Mouse (Mus musculus): ENCODE results near the gene Tcap.

Gene Tcap

GRCm38 (mm10) chr11:98348083-98348961 lies 35.3 kb upstream of the Tcap start, which contains the start of gene Ppp1r1b:
Gene Ppp1r1b (plus strand): TSS chr11:98348404.
- POLR2A ChIA-PET: interaction anchor here (0.5 to 3.5 kb wide), 18 partner anchors 10 to 281 kb away, joined by 3 to 28 read pairs (median 4); partner anchors contain the start of genes Erbb2 (in 3 of the 4), Stard3 (in 3 of the 4), Mien1 (in 1 of the 4) and Ormdl3 (in 1 of the 4)
- CTCF ChIA-PET: interaction anchor here (0.5 to 2.2 kb wide), 21 partner anchors 8 to 964 kb away, joined by 3 to 9 read pairs (median 4); partner anchors contain the start of genes Stard3 (in 2 of the 4) and Mien1 (in 1 of the 4)

- ChIA-PET POLR2A (interaction anchor here (0.8 to 3.5 kb wide), 14 partner anchors 9 to 238 kb away, joined by 3 to 28 read pairs (median 4); partner anchors contain the start of genes Erbb2 (in 3 of the 4), Stard3 (in 3 of the 4), Mien1 (in 1 of the 4) and Ormdl3 (in 1 of the 4)), CTCF (interaction anchor here in 3 of 4 experiments (0.8 to 2.2 kb wide), 8 partner anchors 10 to 89 kb away, joined by 3 to 9 read pairs (median 4); partner anchors contain the start of gene Mien1 (in 1 of the 3))
Observed at GRCm38 (mm10) chr11:98349308-98349707, 34.3 kb upstream of the Tcap start.

- ChIA-PET CTCF (interaction anchor here in 3 of 4 experiments (0.9 to 7.5 kb wide), 4 partner anchors 9 to 12 kb away, joined by 3 to 65 read pairs (median 8); no protein-coding TSS in a partner anchor), POLR2A (no interaction called here)
Observed at GRCm38 (mm10) chr11:98352272-98352990, 31.2 kb upstream of the Tcap start.

GRCm38 (mm10) chr11:98353651-98354211 lies 29.9 kb upstream of the Tcap start:
- ChIA-PET POLR2A (interaction anchor here in 3 of 4 experiments (0.6 to 1.3 kb wide), 6 partner anchors 11 to 549 kb away, joined by 3 to 5 read pairs (median 3); partner anchors contain the start of genes Ormdl3 (in 1 of the 3) and Pgap3 (in 1 of the 3)), CTCF (interaction anchor here (0.7 to 7.5 kb wide), 5 partner anchors 10 to 11 kb away, joined by 3 to 65 read pairs (median 3); no protein-coding TSS in a partner anchor)

GRCm38 (mm10) chr11:98354445-98354844 lies 29.2 kb upstream of the Tcap start:
- POLR2A ChIA-PET: interaction anchor here in 2 of 4 experiments (0.6 to 2.7 kb wide), 7 partner anchors 9 to 131 kb away, joined by 3 to 7 read pairs (median 3); no protein-coding TSS in a partner anchor
- CTCF ChIA-PET: interaction anchor here in 3 of 4 experiments (0.5 to 7.5 kb wide), 11 partner anchors 10 to 1900 kb away, joined by 3 to 65 read pairs (median 5); no protein-coding TSS in a partner anchor

GRCm38 (mm10) chr11:98355732-98356299 lies 27.8 kb upstream of the Tcap start:
- CTCF ChIA-PET: interaction anchor here (0.5 to 7.5 kb wide), 41 partner anchors 8 to 431 kb away, joined by 3 to 65 read pairs (median 3); partner anchors contain the start of gene Ormdl3 (in 1 of the 4)
- POLR2A ChIA-PET: interaction anchor here (0.6 to 2.7 kb wide), 13 partner anchors 8 to 94 kb away, joined by 3 to 7 read pairs (median 3); partner anchors contain the start of gene Pnmt (in 1 of the 4)

- ChIA-PET POLR2A (interaction anchor here in 3 of 4 experiments (0.6 to 2.7 kb wide), 8 partner anchors 8 to 108 kb away, joined by 3 to 7 read pairs (median 4); no protein-coding TSS in a partner anchor), CTCF (interaction anchor here (0.6 to 7.5 kb wide), 14 partner anchors 14 to 420 kb away, joined by 3 to 65 read pairs (median 4); no protein-coding TSS in a partner anchor)
Observed at GRCm38 (mm10) chr11:98356625-98357394, 26.8 kb upstream of the Tcap start.

- POLR2A ChIA-PET: interaction anchor here (0.5 to 3.3 kb wide), 57 partner anchors 8 to 526 kb away, joined by 3 to 28 read pairs (median 4); partner anchors contain the start of genes Ormdl3 (in 2 of the 4), Pgap3 (in 2 of the 4), Ppp1r1b (in 2 of the 4) and Tcap (in 2 of the 4)
- CTCF ChIA-PET: interaction anchor here (0.5 to 7.5 kb wide), 36 partner anchors 7 to 1000 kb away, joined by 3 to 65 read pairs (median 4); partner anchors contain the start of genes Erbb2 (in 1 of the 4), Mien1 (in 1 of the 4), Ormdl3 (in 1 of the 4) and Ppp1r1b (in 1 of the 4)
Observed at GRCm38 (mm10) chr11:98357396-98358160, 26.0 kb upstream of the Tcap start.

GRCm38 (mm10) chr11:98358161-98359083 lies 25.2 kb upstream of the Tcap start, which contains the start of gene Stard3:
Gene Stard3 (plus strand): TSS chr11:98358368.
- POLR2A ChIA-PET: interaction anchor here (0.5 to 3.3 kb wide), 66 partner anchors 8 to 588 kb away, joined by 3 to 28 read pairs (median 4); partner anchors contain the start of genes Ormdl3 (in 2 of the 4), Pgap3 (in 2 of the 4), Ppp1r1b (in 2 of the 4) and Tcap (in 2 of the 4)

GRCm38 (mm10) chr11:98360866-98361521 lies 22.6 kb upstream of the Tcap start:
- CTCF ChIA-PET: interaction anchor here in 3 of 4 experiments (0.6 to 3.3 kb wide), 8 partner anchors 12 to 97 kb away, joined by 3 to 14 read pairs (median 5); no protein-coding TSS in a partner anchor
- POLR2A ChIA-PET: interaction anchor here in 3 of 4 experiments (0.5 to 3.3 kb wide), 8 partner anchors 9 to 416 kb away, joined by 3 to 22 read pairs (median 3); no protein-coding TSS in a partner anchor

More at GRCm38 (mm10) chr11:98358161-98359083, 25.2 kb upstream of the Tcap start, which contains the start of gene Stard3:
- CTCF ChIA-PET: interaction anchor here (0.5 to 2.1 kb wide), 39 partner anchors 8 to 1001 kb away, joined by 3 to 38 read pairs (median 4); partner anchors contain the start of genes Ppp1r1b (in 2 of the 4), Erbb2 (in 1 of the 4), Mien1 (in 1 of the 4) and Ormdl3 (in 1 of the 4)

- CTCF ChIA-PET: interaction anchor here in 3 of 4 experiments (0.8 to 3.3 kb wide), 10 partner anchors 8 to 233 kb away, joined by 3 to 14 read pairs (median 3); no protein-coding TSS in a partner anchor
- POLR2A ChIA-PET: interaction anchor here in 3 of 4 experiments (0.5 to 1.2 kb wide), 6 partner anchors 8 to 28 kb away, joined by 3 to 4 read pairs (median 3); partner anchors contain the start of gene Ppp1r1b (in 1 of the 3)
Observed at GRCm38 (mm10) chr11:98363817-98364216, 19.8 kb upstream of the Tcap start.

GRCm38 (mm10) chr11:98364410-98364809 lies 19.2 kb upstream of the Tcap start:
- ChIA-PET POLR2A (interaction anchor here in 3 of 4 experiments (0.5 to 1.0 kb wide), 5 partner anchors 8 to 28 kb away, joined by 3 to 4 read pairs (median 3); partner anchors contain the start of gene Ppp1r1b (in 1 of the 3)), CTCF (interaction anchor here (0.5 to 2.7 kb wide), 12 partner anchors 8 to 362 kb away, joined by 3 to 12 read pairs (median 4); partner anchors contain the start of gene Ppp1r1b (in 1 of the 4))

- POLR2A ChIA-PET: interaction anchor here in 2 of 4 experiments (0.5 to 1.9 kb wide), 7 partner anchors 8 to 141 kb away, joined by 3 to 7 read pairs (median 5); partner anchors contain the start of gene Stard3 (in 1 of the 2)
Observed at GRCm38 (mm10) chr11:98366290-98366689, 17.3 kb upstream of the Tcap start.

More at GRCm38 (mm10) chr11:98366290-98366689, 17.3 kb upstream of the Tcap start:
- CTCF ChIA-PET: interaction anchor here in 3 of 4 experiments (0.6 to 2.7 kb wide), 7 partner anchors 11 to 92 kb away, joined by 3 to 10 read pairs (median 3); no protein-coding TSS in a partner anchor
